Mouse (Mus musculus) G1E-ER4 (cell line): ENCODE measurements around the gene Treml4. TPM values are rescaled to one million over a fixed set of nuclear protein-coding genes. Genes with fewer than 3 reads are reported as not detected.

Source experiments
- GATA1 ChIP-seq: IDR thresholded peaks from one replicate; pipeline ENCODE4 v1.8.0; 2012; ENCODE audit warnings: low read length, inconsistent platforms
- polyA plus RNA-seq: library from polyadenylated mRNA; stranded (reverse); fragments of >175 nt; gene quantifications from 2 replicates; pipeline ENCODE4 v1.2.3, GENCODE M21; 2012

Treml4 gene
- 0.05 TPM in 1 of 2 replicates, not detected in the other for polyA plus RNA-seq

DNA sequence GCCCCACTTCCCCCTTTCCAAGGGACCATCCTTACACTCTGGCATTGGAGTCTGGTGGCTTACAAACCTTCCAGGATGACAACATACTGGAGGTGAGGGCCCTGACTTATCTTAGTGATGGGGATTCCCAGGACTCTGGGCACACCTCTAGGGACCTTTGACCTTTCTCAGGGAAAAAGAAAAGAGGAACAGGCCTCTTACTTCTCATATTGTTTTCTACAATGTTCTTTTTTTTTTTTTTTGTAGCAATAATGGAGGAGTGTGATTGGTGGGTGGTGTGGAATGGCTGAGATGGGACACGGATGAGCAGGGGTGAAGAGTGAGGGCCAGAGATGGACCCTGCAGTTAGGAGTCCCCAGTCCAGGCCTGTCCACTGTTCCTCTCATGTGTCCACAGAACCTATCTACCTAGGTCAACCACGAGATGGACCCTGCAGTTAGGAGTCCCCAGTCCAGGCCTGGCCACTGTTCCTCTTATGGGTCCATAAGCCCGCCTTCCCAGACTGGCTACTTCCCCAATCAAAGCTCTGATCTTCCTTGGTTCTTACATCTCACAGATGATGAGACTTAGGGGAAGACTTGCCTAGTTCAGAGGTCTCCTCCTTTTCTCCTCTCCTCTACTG lies at the start of gene Treml4:
TSS of gene Treml4 (plus strand) at position 555 of the 622 bp plus-strand sequence.
- no peak for TF ChIP-seq GATA1

DNA sequence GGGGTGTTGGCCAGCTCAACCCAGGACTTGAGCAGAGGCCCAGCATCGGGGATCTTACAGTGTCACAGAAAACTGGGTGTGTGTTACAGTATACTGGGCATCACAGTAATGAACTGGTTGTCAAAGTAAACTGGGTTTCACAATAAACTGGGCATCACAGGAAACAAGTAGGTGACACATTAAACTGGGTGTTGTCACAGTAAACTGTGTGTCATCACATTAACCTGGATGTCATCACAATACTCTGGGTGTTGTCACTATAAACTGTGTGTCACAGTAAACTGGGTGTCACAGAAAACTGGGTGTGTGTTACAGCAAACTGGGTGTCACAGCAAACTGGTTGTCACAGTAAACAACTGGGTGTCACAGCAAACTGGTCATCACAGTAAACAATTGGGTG lies 48.7 kb upstream of the Treml4 start:
- TF ChIP-seq GATA1: no peak

DNA sequence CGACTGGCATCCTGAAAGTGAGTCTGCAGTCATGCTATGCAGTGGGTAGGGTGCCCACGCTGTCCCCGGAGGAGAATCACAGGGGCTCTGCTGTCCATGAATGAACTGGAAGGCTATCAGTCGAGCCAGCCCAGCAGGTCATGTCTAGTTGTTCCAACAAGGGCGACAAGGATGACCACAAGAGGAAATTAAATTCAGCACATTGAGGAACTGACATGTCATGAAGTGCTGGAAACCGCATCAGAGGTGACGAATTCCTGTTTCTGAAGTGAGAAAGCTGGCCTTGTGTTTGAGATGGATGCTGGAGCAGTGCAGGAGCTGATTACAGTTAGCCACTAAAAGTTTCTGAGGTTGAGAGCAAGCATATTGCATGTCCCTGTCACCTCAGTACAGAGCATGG lies 33.4 kb upstream of the Treml4 start:
- TF ChIP-seq GATA1: no peak

DNA sequence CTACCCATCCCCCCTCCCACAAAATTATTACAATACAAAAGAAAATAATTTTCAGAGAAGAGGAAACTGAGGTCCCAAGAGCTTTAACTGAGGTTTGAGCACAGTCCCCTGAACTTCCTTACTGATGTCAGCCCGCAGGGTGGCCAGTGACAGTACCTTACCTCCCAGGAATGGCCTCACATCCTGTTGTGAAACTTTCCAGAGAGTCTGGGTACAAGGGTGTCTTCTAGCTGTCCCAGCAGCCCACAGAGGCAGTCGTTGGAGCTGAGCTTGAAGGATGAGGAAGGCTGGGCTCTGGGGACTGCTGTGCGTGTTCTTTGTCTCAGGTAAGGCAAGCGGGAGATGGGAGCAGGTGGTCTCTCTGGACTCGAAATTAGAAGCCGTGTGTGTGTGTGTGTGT lies 31.6 kb upstream of the Treml4 start, which contains the start of gene Trem1:
TSS of gene Trem1 (plus strand) at position 251 of the 400 bp plus-strand sequence.
- TF ChIP-seq GATA1: no peak

DNA sequence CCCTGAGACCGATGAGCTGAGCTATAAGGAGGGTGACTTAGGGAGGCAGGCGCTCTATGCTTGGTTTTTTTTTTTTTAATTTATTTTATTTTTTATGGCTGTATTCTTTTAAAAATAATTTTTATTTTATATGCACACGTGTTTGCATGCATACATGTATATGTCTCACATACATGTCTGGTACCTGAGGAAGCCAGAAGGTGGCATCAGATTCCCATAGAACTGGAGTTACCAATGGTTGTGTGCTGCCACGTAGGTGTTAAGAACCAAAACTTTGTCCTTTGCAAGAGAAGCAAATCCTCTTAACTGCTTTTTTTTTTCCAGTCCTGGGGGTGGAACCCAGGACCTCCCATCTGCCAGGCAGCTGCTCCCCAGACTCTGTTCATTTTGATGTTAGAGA lies 30.3 kb upstream of the Treml4 start:
- TF ChIP-seq GATA1: no peak

DNA sequence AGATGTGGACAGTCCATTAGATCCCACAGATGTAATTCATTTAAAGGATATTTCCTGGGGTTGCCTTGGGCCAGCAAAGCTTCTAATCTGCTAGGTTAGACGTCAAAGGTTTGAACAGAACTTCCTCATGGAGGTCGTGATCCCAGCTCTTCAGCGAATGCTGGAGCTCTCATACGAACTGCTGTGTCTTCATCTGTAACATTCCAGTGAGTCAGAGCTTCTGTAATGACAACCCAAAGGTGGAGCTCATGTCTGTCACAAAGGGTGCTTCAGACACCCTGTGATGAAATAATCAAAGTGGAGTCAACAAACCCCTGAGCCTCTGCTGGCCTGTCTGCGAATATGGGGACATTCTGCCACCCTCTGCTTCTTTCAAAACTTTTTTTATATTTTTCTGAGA lies 29.5 kb upstream of the Treml4 start:
- no peak for TF ChIP-seq GATA1

DNA sequence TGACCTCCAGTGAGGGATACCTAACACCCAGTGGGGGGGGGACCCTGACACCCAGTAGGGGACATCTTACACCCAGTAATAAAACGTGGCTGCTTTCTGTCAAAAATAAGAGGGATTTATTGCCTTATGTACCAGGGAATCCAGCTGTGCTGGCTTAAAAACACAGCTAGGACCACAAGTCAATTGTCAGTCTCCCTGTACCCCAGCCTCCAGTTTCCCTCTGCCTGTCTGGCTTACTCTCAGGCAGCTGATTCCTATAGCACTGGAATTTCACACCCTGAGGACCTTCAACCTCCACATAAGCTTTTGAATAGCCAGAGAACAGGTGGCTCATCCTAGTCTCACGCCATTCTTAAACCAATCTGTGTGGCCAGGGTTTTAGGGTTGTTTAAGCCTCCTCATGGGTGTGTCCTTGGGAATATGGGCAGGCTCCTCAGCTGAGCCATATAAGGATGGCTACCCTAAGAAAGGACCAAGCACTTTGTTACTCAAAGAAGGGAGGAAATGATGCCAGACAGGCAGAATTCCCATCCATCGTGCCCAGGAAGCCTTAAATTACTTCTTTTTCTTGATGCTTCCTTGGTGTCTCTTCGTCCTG lies 28.2 kb upstream of the Treml4 start:
- no peak for TF ChIP-seq GATA1

DNA sequence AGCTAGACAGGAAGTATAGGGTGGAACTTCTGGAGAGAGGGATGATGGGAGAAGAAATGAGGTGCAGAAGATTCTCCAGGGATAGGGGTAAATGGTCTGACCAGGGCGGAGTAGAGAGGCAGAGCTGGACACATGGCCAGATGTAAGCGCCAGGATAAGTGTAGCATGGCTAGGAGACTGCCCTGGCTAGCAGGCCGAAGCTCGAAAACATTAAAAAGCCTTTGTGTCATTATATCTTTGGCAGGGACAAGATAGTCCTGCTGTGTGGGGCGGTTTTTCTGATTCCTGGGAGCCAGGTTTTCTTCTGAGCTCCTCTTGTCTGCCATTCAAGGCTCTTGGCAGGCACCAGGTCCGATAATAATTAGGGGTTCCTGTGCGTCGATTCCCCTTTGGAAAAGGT lies 26.5 kb upstream of the Treml4 start:
- no peak for TF ChIP-seq GATA1

DNA sequence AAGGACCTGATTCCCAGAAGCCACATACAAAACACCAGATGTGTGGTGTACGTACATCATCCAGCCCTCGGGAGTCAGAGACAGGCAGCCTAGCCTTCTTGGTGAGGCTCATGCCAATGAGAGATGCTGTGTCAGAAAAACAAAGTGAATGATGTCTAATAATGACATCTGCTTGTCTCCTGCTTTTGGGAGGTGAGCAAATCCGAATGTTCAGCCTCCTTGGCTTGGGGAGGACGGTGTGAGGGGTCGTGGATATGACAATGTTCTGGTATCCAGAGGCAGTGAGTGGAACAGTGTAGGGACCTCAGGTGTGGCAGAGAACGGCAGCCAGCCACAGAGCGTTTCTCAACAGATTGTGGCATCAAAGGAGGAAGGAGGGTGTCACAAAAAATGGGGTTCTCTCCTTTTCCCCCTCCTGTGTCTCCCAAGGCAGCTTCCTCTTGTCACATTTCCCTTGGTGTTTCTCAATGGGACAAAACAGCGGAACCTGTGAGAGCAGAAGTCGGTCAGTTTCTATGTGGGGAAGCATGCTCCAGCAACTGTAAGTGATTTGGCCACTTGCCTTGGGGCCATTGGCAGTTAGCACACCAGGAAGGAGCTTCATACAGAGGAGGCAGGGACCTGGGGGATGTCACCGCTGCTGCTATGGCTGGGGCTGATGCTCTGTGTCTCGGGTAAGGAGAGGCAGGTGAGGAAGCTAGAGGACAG lies 16.7 kb upstream of the Treml4 start, which contains the start of gene Trem3:
TSS of gene Trem3 (plus strand) at position 557 of the 708 bp plus-strand sequence.
- no peak for TF ChIP-seq GATA1

DNA sequence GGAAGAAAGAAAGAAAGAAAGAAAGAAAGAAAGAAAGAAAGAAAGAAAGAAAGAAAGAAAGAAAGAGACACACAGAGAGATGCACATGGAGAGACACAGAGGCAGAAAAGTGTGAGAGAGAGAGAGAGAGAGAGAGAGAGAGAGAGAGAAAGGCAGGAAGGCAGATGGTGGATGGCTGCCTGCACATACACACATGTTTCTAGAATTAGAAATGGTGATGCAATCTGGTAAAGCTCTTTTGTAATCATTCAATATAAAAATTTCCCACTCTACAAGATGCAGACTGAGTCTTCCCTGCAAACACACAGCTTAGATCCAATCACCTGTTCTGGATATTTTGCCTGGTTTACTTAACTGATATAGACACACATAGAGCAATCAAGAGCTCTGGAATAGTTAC lies 15.1 kb upstream of the Treml4 start:
- TF ChIP-seq GATA1: no peak

DNA sequence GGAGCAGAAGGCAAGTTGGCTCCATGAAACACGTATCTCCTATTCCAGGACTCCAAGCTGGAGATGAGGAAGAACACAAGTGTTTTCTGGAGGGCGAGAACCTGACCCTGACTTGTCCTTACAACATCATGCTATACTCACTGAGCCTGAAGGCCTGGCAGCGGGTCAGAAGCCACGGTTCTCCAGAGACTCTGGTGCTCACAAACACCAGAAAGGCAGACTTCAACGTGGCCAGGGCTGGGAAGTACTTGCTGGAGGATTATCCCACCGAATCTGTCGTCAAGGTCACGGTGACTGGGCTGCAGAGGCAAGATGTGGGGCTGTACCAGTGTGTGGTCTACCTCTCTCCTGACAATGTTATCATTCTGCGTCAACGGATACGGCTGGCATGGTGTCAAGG lies 14.6 kb upstream of the Treml4 start:
- TF ChIP-seq GATA1: no peak

DNA sequence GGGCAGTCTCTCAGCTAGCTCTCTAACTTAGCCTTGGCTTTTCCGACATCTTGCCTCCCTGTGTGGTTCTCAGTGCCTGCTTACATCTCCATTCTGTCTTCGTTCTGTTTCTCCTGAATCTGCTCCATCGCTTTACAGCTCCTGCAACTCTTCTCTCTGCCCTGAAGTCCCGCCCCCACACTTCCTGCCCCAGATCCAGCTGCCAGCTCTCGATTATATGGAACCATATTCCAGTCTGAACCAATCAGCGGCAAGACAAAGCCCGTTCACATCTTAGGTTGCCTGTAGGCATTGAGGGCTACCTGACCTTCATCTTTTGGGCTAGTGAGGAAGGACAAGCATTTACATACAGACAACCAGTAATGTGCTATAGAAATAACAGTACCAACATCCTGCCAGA lies 13.5 kb upstream of the Treml4 start:
- TF ChIP-seq GATA1: no peak

DNA sequence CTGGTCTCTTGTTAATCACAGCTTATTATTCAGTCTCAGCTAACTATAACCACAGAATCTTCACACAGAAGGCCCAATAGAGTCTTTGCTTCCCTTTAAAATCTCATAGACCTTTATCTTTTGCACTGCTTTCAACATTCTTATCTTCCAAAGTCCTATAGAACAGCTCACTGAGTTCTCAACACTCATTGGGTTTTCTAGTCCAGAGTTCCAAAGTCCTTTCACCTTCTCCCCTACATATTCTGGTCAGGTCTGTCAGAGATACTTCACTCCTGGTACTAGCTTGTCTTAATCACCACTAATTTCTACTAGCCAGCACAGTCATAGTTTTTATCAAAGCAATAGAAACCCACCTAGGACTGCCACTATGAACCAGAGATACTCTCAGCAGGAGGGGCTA lies 7.5 kb upstream of the Treml4 start:
- TF ChIP-seq GATA1: no peak

DNA sequence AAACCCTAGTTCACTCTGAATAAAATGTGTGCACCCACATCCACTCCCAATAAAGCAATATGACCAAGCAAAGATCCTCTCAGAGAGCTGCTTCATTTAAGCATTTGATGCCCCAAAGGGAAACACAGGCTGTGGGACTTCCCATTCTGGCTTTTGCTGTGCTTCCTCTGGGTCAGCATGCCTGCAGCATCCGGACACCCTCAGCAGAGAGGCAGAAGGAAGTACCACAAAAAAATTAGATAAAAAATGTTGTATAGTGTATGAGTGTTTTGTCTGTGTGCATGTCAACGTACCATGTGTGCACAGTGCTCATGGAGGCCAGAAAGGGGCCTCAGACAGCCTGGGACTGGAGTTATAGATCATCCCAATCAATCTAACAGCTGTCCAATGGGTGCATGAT lies 2.2 kb upstream of the Treml4 start:
- TF ChIP-seq GATA1: no peak

DNA sequence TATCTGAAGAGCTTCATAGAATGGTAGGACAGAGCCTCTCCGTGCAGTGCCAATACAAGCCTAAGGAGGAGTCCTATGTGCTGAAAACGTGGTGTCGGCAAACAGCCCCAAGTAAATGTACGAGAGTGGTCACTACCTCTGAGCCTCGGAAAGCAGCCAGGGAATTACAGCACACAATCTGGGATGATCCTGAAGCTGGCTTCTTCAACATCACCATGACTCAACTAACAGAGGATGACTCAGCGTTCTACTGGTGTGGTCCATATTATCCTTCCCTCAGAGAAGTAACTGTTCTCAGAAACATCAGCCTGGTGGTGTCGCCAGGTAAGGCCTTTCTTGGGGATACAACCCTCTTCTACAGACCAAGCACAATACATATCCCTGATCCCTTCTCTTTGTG lies 567 bp downstream of the Treml4 start:
- no peak for TF ChIP-seq GATA1

DNA sequence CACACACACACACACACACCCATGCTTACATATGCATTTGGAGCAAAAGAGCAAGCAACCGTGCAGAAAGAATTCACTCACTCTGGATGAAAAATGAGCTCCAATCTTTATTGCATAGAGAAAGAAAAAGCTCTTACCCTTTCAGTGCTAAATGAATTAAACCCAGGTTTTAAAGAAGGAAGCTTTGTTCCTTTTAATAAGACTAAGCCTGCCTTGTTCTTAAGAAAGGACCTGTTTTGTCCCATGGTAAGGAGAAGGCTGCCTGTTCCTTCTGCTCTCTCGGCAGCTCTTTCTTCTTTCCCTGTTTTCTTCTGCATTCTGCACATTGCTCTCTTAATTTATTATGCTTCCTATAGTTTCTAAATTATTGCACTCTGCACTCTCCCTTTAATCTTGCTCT lies 2.0 kb downstream of the Treml4 start:
- no peak for TF ChIP-seq GATA1
